Mouse (Mus musculus) ES-Bruce4 (cell line): Measurements from ENCODE around the gene Il20.

Experiments
- CTCF ChIP-seq: IDR thresholded peaks from one replicate; pipeline ENCODE4 v1.8.1; 2011; ENCODE audit warnings: low read depth, low read length
- POLR2A ChIP-seq: IDR thresholded peaks from one replicate; pipeline ENCODE4 v1.8.1; 2011; ENCODE audit warnings: low read length; ENCODE audit not compliant: insufficient read depth

DNA sequence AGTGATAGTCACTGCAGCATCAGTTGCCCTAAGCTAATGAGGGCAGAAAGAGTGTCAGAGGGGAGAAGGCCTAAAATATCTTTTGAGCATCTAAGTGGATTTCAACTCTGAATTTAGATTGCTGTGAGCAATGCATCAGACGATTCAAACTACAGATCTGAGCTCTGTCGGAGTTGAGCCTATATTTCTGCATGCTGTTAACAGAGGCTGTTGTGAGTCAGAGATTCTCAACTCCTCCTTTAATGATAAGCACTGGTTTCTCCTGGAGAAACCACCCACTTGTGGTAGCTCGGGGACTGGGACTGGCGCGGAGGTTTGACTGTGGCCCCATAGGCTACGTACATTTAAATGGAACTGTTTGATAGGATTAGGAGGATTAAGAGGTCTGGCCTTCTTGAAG lies 16.8 kb downstream of the Il20 start:
- no peak for TF ChIP-seq POLR2A
- TF ChIP-seq CTCF: no peak
